In the genomic region with DNA sequence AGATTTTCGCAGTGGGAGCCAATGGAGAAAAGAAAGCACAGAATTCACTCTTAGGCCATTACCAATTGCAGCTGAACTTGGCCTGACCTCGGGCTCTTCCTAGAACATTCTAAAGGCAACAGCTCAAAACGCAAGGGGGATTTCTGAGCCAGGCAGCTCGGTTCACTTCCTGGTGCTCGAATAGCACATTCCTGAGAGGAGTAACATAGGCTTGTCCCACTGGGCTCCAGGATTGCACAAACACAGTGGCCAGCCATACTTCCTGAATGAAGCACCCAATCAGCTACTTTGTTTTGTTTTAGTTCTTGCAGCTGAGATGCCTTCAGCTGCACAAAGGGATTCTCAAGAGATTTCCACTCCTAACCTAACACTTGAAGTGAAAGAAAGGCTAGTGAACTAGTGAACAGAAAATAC, we compare ENCODE assay signal across 8 mouse cellular contexts. TPM values are rescaled to one million over a fixed set of nuclear protein-coding genes. Genes with fewer than 3 reads are reported as not detected.
DNase-seq lines count a peak whose midpoint lies in the region; ATAC-seq lines count a peak whose summit lies in the region.

No protein-coding gene starts in this region.

- no peak for ATAC-seq in hindbrain, embryonic 14.5 days (ENCODE audit: low FRiP score)
- ATAC-seq in embryonic facial prominence, embryonic 12.5 days (ENCODE audit: insufficient number of reproducible peaks, insufficient read depth, low FRiP score, low TSS enrichment): peak; percentile 47; the same call in 1 of the 2 replicates
- no peak for ATAC-seq in limb, embryonic 12.5 days (ENCODE audit: insufficient number of reproducible peaks, insufficient read depth, low FRiP score, low TSS enrichment, low read depth)
- ATAC-seq in neural tube, embryonic 15.5 days (ENCODE audit: low FRiP score): no peak

- peak overlapping the region; percentile 36 for H3K27ac ChIP-seq in hindbrain, embryonic 10.5 days
- H3K27ac ChIP-seq in hindbrain, embryonic 14.5 days: no peak overlapping the region
- H3K27ac ChIP-seq in embryonic facial prominence, embryonic 12.5 days: peak overlapping the region; percentile 81
- peak overlapping the region; percentile 50 for H3K27ac ChIP-seq in limb, embryonic 12.5 days
- H3K27ac ChIP-seq in neural tube, embryonic 15.5 days (replicated peaks): peak overlapping the region; percentile 61

- no peaks in the 10 kb centered on the region for H3K27me3 ChIP-seq in hindbrain, embryonic 10.5 days (ENCODE audit: insufficient read depth, poor library complexity, severe bottlenecking)
- H3K27me3 ChIP-seq in hindbrain, embryonic 14.5 days (ENCODE audit: control insufficient read depth, insufficient read depth, low read length): no peaks in the 10 kb centered on the region
- no peaks in the 10 kb centered on the region for H3K27me3 ChIP-seq in embryonic facial prominence, embryonic 12.5 days
- no peaks in the 10 kb centered on the region for H3K27me3 ChIP-seq in limb, embryonic 12.5 days
- H3K27me3 ChIP-seq in neural tube, embryonic 15.5 days (replicated peaks): no peaks in the 10 kb centered on the region

- no peak overlapping the region for H3K4me2 ChIP-seq in hindbrain, embryonic 14.5 days (replicated peaks)
- H3K4me2 ChIP-seq in embryonic facial prominence, embryonic 12.5 days (replicated peaks): 0 out of 2 replicates have a peak overlapping the region, but pooled peaks have one; percentile 7
- H3K4me2 ChIP-seq in limb, embryonic 12.5 days: no peak overlapping the region
- H3K4me2 ChIP-seq in neural tube, embryonic 15.5 days: no peak overlapping the region

- WGBS in hindbrain, embryonic 10.5 days: 57% methylated on average over 5 of the region's 5 CpGs
- 74% methylated on average over 5 of the region's 5 CpGs for WGBS in hindbrain, embryonic 14.5 days
- WGBS in embryonic facial prominence, embryonic 12.5 days: 24% methylated on average over 5 of the region's 5 CpGs
- 37% methylated on average over 5 of the region's 5 CpGs for WGBS in limb, embryonic 12.5 days
- WGBS in neural tube, embryonic 15.5 days: 58% methylated on average over 5 of the region's 5 CpGs

- intact Hi-C loops in heart, postnatal 14 days (cut with DNase I): loop anchor here (5.0 kb wide), 1 partner anchor 39 kb away; a partner anchor contains a TSS

- H3K9me3 ChIP-seq in hindbrain, embryonic 10.5 days: no peaks in the 10 kb centered on the region
- H3K9me3 ChIP-seq in hindbrain, embryonic 14.5 days (ENCODE audit: control insufficient read depth, low read length): no peaks in the 10 kb centered on the region
- H3K9me3 ChIP-seq in embryonic facial prominence, embryonic 12.5 days: no peaks in the 10 kb centered on the region
- no peaks in the 10 kb centered on the region for H3K9me3 ChIP-seq in limb, embryonic 12.5 days
- H3K9me3 ChIP-seq in neural tube, embryonic 15.5 days (replicated peaks): no peaks in the 10 kb centered on the region

- no peak overlapping the region for H3K9ac ChIP-seq in hindbrain, embryonic 14.5 days
- no peak overlapping the region for H3K9ac ChIP-seq in embryonic facial prominence, embryonic 12.5 days
- H3K9ac ChIP-seq in limb, embryonic 12.5 days (replicated peaks): no peak overlapping the region
- H3K9ac ChIP-seq in neural tube, embryonic 15.5 days (replicated peaks): no peak overlapping the region

- H3K4me3 ChIP-seq in hindbrain, embryonic 10.5 days: no peak overlapping the region
- no peak overlapping the region for H3K4me3 ChIP-seq in hindbrain, embryonic 14.5 days (replicated peaks; ENCODE audit: low read length)
- no peak overlapping the region for H3K4me3 ChIP-seq in embryonic facial prominence, embryonic 12.5 days
- no peak overlapping the region for H3K4me3 ChIP-seq in limb, embryonic 12.5 days (replicated peaks)
- H3K4me3 ChIP-seq in neural tube, embryonic 15.5 days (replicated peaks): no peak overlapping the region

- H3K36me3 ChIP-seq in hindbrain, embryonic 10.5 days: peaks cover 8% of the 10 kb centered on the region; the same call in 1 of the 2 replicates
- H3K36me3 ChIP-seq in hindbrain, embryonic 14.5 days (replicated peaks; ENCODE audit: control insufficient read depth, insufficient read depth): no peaks in the 10 kb centered on the region
- no peaks in the 10 kb centered on the region for H3K36me3 ChIP-seq in embryonic facial prominence, embryonic 12.5 days
- H3K36me3 ChIP-seq in limb, embryonic 12.5 days: no peaks in the 10 kb centered on the region
- H3K36me3 ChIP-seq in neural tube, embryonic 15.5 days: no peaks in the 10 kb centered on the region

- DNase-seq in hindbrain, embryonic 10.5 days (ENCODE audit: low spot score): peak; percentile 54
- DNase-seq in hindbrain, embryonic 14.5 days (ENCODE audit: low spot score): no peak
- DNase-seq in heart, postnatal 14 days: peak; percentile 73
- no peak for DNase-seq in thymus, postnatal 25 days
- no peak for DNase-seq in frontal cortex, adult 2 months (ENCODE audit: extremely low spot score in 1 of 2, low spot score in 1 of 2)

- peaks cover 40% of the 10 kb centered on the region for H3K4me1 ChIP-seq in hindbrain, embryonic 10.5 days (replicated peaks)
- no peaks in the 10 kb centered on the region for H3K4me1 ChIP-seq in hindbrain, embryonic 14.5 days (replicated peaks; ENCODE audit: control insufficient read depth, insufficient read depth, low read length)
- H3K4me1 ChIP-seq in embryonic facial prominence, embryonic 12.5 days: peaks cover 41% of the 10 kb centered on the region
- H3K4me1 ChIP-seq in limb, embryonic 12.5 days (replicated peaks): peaks cover 47% of the 10 kb centered on the region
- peaks cover 35% of the 10 kb centered on the region for H3K4me1 ChIP-seq in neural tube, embryonic 15.5 days

RNA-seq across cellular contexts. Expression of a gene that starts 40.1 kb away (rescaled TPM):
- 125 and 161 TPM in 2 replicates for polyA plus RNA-seq in hindbrain, embryonic 10.5 days (2016; fragmentation: Nextera tagmentation; extraction: Ambion mirVana)
- polyA plus RNA-seq in hindbrain, embryonic 14.5 days (2014; fragmentation: Nextera tagmentation; extraction: Ambion mirVana): 430 and 468 TPM in 2 replicates
- polyA plus RNA-seq in embryonic facial prominence, embryonic 12.5 days (2016; fragmentation: Nextera tagmentation; extraction: Ambion mirVana): 197 and 224 TPM in 2 replicates
- total RNA-seq in heart, postnatal 14 days (2021): 100 to 1,000 TPM; 184 to 199 TPM
- polyA plus RNA-seq in limb, embryonic 12.5 days (2016; fragmentation: Nextera tagmentation; extraction: Ambion mirVana): 122 and 134 TPM in 2 replicates
- 454 and 487 TPM in 2 replicates for polyA plus RNA-seq in neural tube, embryonic 15.5 days (2015; fragmentation: Nextera tagmentation; extraction: Ambion mirVana)
- polyA plus RNA-seq in frontal cortex, adult 2 months (2012; rRNA removed): 922 and 929 TPM in 2 replicates

Comparison
In these comparisons a context has a peak if more than half of its experiments do, and no peak if none do; other contexts are left out.
1. DNase-seq: peak in hindbrain, embryonic 10.5 days (single experiment) and heart, postnatal 14 days (2 of 2); none in hindbrain, embryonic 14.5 days (single experiment), thymus, postnatal 25 days (single experiment) and frontal cortex, adult 2 months (0 of 2).